ENCODE assay signal across 8 mouse cellular contexts in genomic region chr9:20694721-20695235, GRCm38 (mm10). TPM values are rescaled to one million over a fixed set of nuclear protein-coding genes. Genes with fewer than 3 reads are reported as not detected.
DNase-seq lines count a peak whose midpoint lies in the region; ATAC-seq and TF ChIP-seq lines count a peak whose summit lies in the region.

No protein-coding gene starts in this region.

- TF ChIP-seq CTCF in midbrain, postnatal 0 days (IDR thresholded peaks at IDR 0.05): no peak
- no peak for TF ChIP-seq CTCF in thymus, adult 2 months (IDR thresholded peaks at IDR 0.05; ENCODE audit: borderline replicate concordance, control insufficient read depth, extremely low read depth, insufficient read depth, low read length, poor library complexity)

- H3K4me3 ChIP-seq in kidney, embryonic 14.5 days (ENCODE audit: low read length): peak overlapping the region; percentile 34
- peak overlapping the region; percentile 48 for H3K4me3 ChIP-seq in embryonic facial prominence, embryonic 10.5 days
- H3K4me3 ChIP-seq in hindbrain, embryonic 16.5 days (ENCODE audit: low read length): peak overlapping the region; percentile 15
- H3K4me3 ChIP-seq in midbrain, postnatal 0 days (ENCODE audit: low read depth, low read length): no peak overlapping the region
- no peak overlapping the region for H3K4me3 ChIP-seq in thymus, adult 2 months (ENCODE audit: control insufficient read depth, insufficient read depth, low read length)

- ATAC-seq in kidney, embryonic 14.5 days (ENCODE audit: low FRiP score, low TSS enrichment): no peak
- ATAC-seq in hindbrain, embryonic 16.5 days: peak; percentile 34
- no peak for ATAC-seq in midbrain, postnatal 0 days (ENCODE audit: low FRiP score)
- no peak for ATAC-seq in monocyte, adult 5-6 weeks (replicated peaks; ENCODE audit: insufficient number of reproducible peaks, low FRiP score, low TSS enrichment, poor library complexity, severe bottlenecking)

- H3K36me3 ChIP-seq in kidney, embryonic 14.5 days (ENCODE audit: control insufficient read depth, insufficient read depth, low read length): no peaks in the 10 kb centered on the region
- H3K36me3 ChIP-seq in embryonic facial prominence, embryonic 10.5 days (replicated peaks): no peaks in the 10 kb centered on the region
- no peaks in the 10 kb centered on the region for H3K36me3 ChIP-seq in hindbrain, embryonic 16.5 days (ENCODE audit: control insufficient read depth, insufficient read depth, low read length)
- H3K36me3 ChIP-seq in midbrain, postnatal 0 days (ENCODE audit: insufficient read depth, low read length): no peaks in the 10 kb centered on the region
- no peaks in the 10 kb centered on the region for H3K36me3 ChIP-seq in thymus, adult 2 months (ENCODE audit: control insufficient read depth, insufficient read depth, low read length)

- no peak overlapping the region for H3K27ac ChIP-seq in kidney, embryonic 14.5 days (ENCODE audit: low read depth, low read length)
- peak overlapping the region; percentile 19 for H3K27ac ChIP-seq in embryonic facial prominence, embryonic 10.5 days (replicated peaks)
- peak overlapping the region; percentile 9 for H3K27ac ChIP-seq in hindbrain, embryonic 16.5 days (ENCODE audit: low read depth, low read length)
- no peak overlapping the region for H3K27ac ChIP-seq in midbrain, postnatal 0 days (ENCODE audit: low read depth, low read length)
- no peak overlapping the region for H3K27ac ChIP-seq in thymus, adult 2 months (ENCODE audit: control insufficient read depth, insufficient read depth, low read length)

- peak overlapping the region; percentile 60 for H3K4me2 ChIP-seq in kidney, embryonic 14.5 days (replicated peaks; ENCODE audit: low read depth, low read length)
- peak overlapping the region; percentile 49 for H3K4me2 ChIP-seq in hindbrain, embryonic 16.5 days (ENCODE audit: low read length)
- peak overlapping the region; percentile 37 for H3K4me2 ChIP-seq in midbrain, postnatal 0 days (ENCODE audit: low read depth, low read length, poor library complexity, severe bottlenecking)

- H3K9ac ChIP-seq in kidney, embryonic 14.5 days (ENCODE audit: low read depth, low read length): peak overlapping the region; percentile 45
- peak overlapping the region; percentile 41 for H3K9ac ChIP-seq in hindbrain, embryonic 16.5 days (ENCODE audit: low read depth, low read length)
- peak overlapping the region; percentile 8; the same call in 1 of the 2 replicates for H3K9ac ChIP-seq in midbrain, postnatal 0 days (replicated peaks; ENCODE audit: low read length, poor library complexity, severe bottlenecking)

- H3K9me3 ChIP-seq in kidney, embryonic 14.5 days (ENCODE audit: control insufficient read depth, low read length): no peaks in the 10 kb centered on the region
- H3K9me3 ChIP-seq in embryonic facial prominence, embryonic 10.5 days: no peaks in the 10 kb centered on the region
- H3K9me3 ChIP-seq in hindbrain, embryonic 16.5 days (ENCODE audit: control insufficient read depth, low read length): no peaks in the 10 kb centered on the region
- H3K9me3 ChIP-seq in midbrain, postnatal 0 days (ENCODE audit: low read length): no peaks in the 10 kb centered on the region

- no peak for TF ChIP-seq POLR2A in thymus, adult 2 months (IDR thresholded peaks at IDR 0.05; ENCODE audit: control insufficient read depth, extremely low read depth, insufficient read depth, low read length, poor library complexity)

- H3K4me1 ChIP-seq in kidney, embryonic 14.5 days (ENCODE audit: control insufficient read depth, insufficient read depth, low read length): peaks cover 11% of the 10 kb centered on the region
- peaks cover 41% of the 10 kb centered on the region for H3K4me1 ChIP-seq in embryonic facial prominence, embryonic 10.5 days
- H3K4me1 ChIP-seq in hindbrain, embryonic 16.5 days (ENCODE audit: control insufficient read depth, insufficient read depth, low read depth, low read length): peaks cover 17% of the 10 kb centered on the region
- H3K4me1 ChIP-seq in midbrain, postnatal 0 days (ENCODE audit: insufficient read depth, low read length): no peaks in the 10 kb centered on the region; the same call in 1 of the 2 replicates
- no peaks in the 10 kb centered on the region for H3K4me1 ChIP-seq in thymus, adult 2 months (replicated peaks; ENCODE audit: control insufficient read depth, insufficient read depth, low read length)

- WGBS in kidney, embryonic 14.5 days: 4% methylated on average over 25 of the region's 25 CpGs
- WGBS in embryonic facial prominence, embryonic 10.5 days: 3% methylated on average over 25 of the region's 25 CpGs
- WGBS in hindbrain, embryonic 16.5 days: 3% methylated on average over 25 of the region's 25 CpGs
- WGBS in midbrain, postnatal 0 days: 9% methylated on average over 25 of the region's 25 CpGs
- 15% methylated on average over 25 of the region's 25 CpGs for WGBS in thymus, adult 2 months

- H3K27me3 ChIP-seq in kidney, embryonic 14.5 days (ENCODE audit: control insufficient read depth, insufficient read depth, low read length): peaks cover 14% of the 10 kb centered on the region
- H3K27me3 ChIP-seq in embryonic facial prominence, embryonic 10.5 days (replicated peaks; ENCODE audit: low read depth, poor library complexity, severe bottlenecking): peaks cover 50% of the 10 kb centered on the region
- no peaks in the 10 kb centered on the region for H3K27me3 ChIP-seq in hindbrain, embryonic 16.5 days (replicated peaks; ENCODE audit: control insufficient read depth, insufficient read depth, low read length)
- H3K27me3 ChIP-seq in midbrain, postnatal 0 days (ENCODE audit: insufficient read depth, low read length): no peaks in the 10 kb centered on the region
- H3K27me3 ChIP-seq in thymus, adult 2 months (ENCODE audit: control insufficient read depth, insufficient read depth, low read length): peaks cover 5% of the 10 kb centered on the region; the same call in 1 of the 2 replicates

- no peak for DNase-seq in kidney, postnatal 25 days
- DNase-seq in embryonic facial prominence, embryonic 10.5 days (ENCODE audit: low spot score): peak; percentile 34
- no peak for DNase-seq in midbrain, postnatal 0 days (ENCODE audit: low spot score)
- DNase-seq in urinary bladder, postnatal 36 days (ENCODE audit: low spot score in 2 of 2): no peak
- DNase-seq in thymus, adult 2 months: no peak

RNA-seq across cellular contexts. Expression of gene Pin1, which starts 42.9 kb away (rescaled TPM):
- 57.9 and 70.0 TPM in 2 replicates for polyA plus RNA-seq in kidney, embryonic 14.5 days (2014; fragmentation: Nextera tagmentation; extraction: Ambion mirVana)
- polyA plus RNA-seq in embryonic facial prominence, embryonic 10.5 days (2016; fragmentation: Nextera tagmentation; extraction: Ambion mirVana): 82.2 and 87.9 TPM in 2 replicates
- polyA plus RNA-seq in hindbrain, embryonic 16.5 days (2015; fragmentation: Nextera tagmentation; extraction: Ambion mirVana): 70.6 and 76.1 TPM in 2 replicates
- 31.9 and 32.0 TPM in 2 replicates for total RNA-seq in midbrain, postnatal 0 days (2014; rRNA removed)
- 60.3 and 67.1 TPM in 2 replicates for polyA plus RNA-seq in midbrain, postnatal 0 days (2015; fragmentation: Nextera tagmentation; extraction: Ambion mirVana)
- polyA plus RNA-seq in thymus, adult 2 months (2012; rRNA removed): 36.8 and 37.2 TPM in 2 replicates
- 7.1 to 11.7 TPM (median 8.4 TPM) in 3 replicates for total RNA-seq in monocyte, adult 5-6 weeks (2017)

RNA-seq across cellular contexts. Expression of gene Fbxl12, which starts 50.2 kb away (rescaled TPM):
- 14.6 and 16.8 TPM in 2 replicates for polyA plus RNA-seq in kidney, embryonic 14.5 days (2014; fragmentation: Nextera tagmentation; extraction: Ambion mirVana)
- 18.7 and 18.9 TPM in 2 replicates for polyA plus RNA-seq in embryonic facial prominence, embryonic 10.5 days (2016; fragmentation: Nextera tagmentation; extraction: Ambion mirVana)
- 14.6 and 15.6 TPM in 2 replicates for polyA plus RNA-seq in hindbrain, embryonic 16.5 days (2015; fragmentation: Nextera tagmentation; extraction: Ambion mirVana)
- total RNA-seq in midbrain, postnatal 0 days (2014; rRNA removed): 17.6 and 25.3 TPM in 2 replicates
- polyA plus RNA-seq in midbrain, postnatal 0 days (2015; fragmentation: Nextera tagmentation; extraction: Ambion mirVana): 12.9 and 13.6 TPM in 2 replicates
- polyA plus RNA-seq in thymus, adult 2 months (2012; rRNA removed): 560 and 583 TPM in 2 replicates
- 12.6 to 30.1 TPM (median 19.3 TPM) in 3 replicates for total RNA-seq in monocyte, adult 5-6 weeks (2017)

RNA-seq across cellular contexts. Expression of gene Olfm2, which starts 51.4 kb away (rescaled TPM):
- polyA plus RNA-seq in kidney, embryonic 14.5 days (2014; fragmentation: Nextera tagmentation; extraction: Ambion mirVana): 4.1 and 5.1 TPM in 2 replicates
- 13.1 and 20.1 TPM in 2 replicates for polyA plus RNA-seq in embryonic facial prominence, embryonic 10.5 days (2016; fragmentation: Nextera tagmentation; extraction: Ambion mirVana)
- polyA plus RNA-seq in hindbrain, embryonic 16.5 days (2015; fragmentation: Nextera tagmentation; extraction: Ambion mirVana): 250 and 269 TPM in 2 replicates
- 301 and 342 TPM in 2 replicates for total RNA-seq in midbrain, postnatal 0 days (2014; rRNA removed)
- 245 and 273 TPM in 2 replicates for polyA plus RNA-seq in midbrain, postnatal 0 days (2015; fragmentation: Nextera tagmentation; extraction: Ambion mirVana)
- polyA plus RNA-seq in thymus, adult 2 months (2012; rRNA removed): 0.51 and 0.93 TPM in 2 replicates
- total RNA-seq in monocyte, adult 5-6 weeks (2017): not detected in 3 replicates

RNA-seq across cellular contexts. Expression of gene Ubl5, which starts 52.1 kb away (rescaled TPM):
- polyA plus RNA-seq in kidney, embryonic 14.5 days (2014; fragmentation: Nextera tagmentation; extraction: Ambion mirVana): 375 and 531 TPM in 2 replicates
- polyA plus RNA-seq in embryonic facial prominence, embryonic 10.5 days (2016; fragmentation: Nextera tagmentation; extraction: Ambion mirVana): 356 and 365 TPM in 2 replicates
- 428 and 459 TPM in 2 replicates for polyA plus RNA-seq in hindbrain, embryonic 16.5 days (2015; fragmentation: Nextera tagmentation; extraction: Ambion mirVana)
- 213 and 253 TPM in 2 replicates for total RNA-seq in midbrain, postnatal 0 days (2014; rRNA removed)
- polyA plus RNA-seq in midbrain, postnatal 0 days (2015; fragmentation: Nextera tagmentation; extraction: Ambion mirVana): 498 and 531 TPM in 2 replicates
- 189 and 207 TPM in 2 replicates for polyA plus RNA-seq in thymus, adult 2 months (2012; rRNA removed)
- 124 to 185 TPM (median 175 TPM) in 3 replicates for total RNA-seq in monocyte, adult 5-6 weeks (2017)

Comparison
In these comparisons a context has a peak if more than half of its experiments do, and no peak if none do; other contexts are left out.
1. H3K27ac ChIP-seq: peak in embryonic facial prominence, embryonic 10.5 days (single experiment) and hindbrain, embryonic 16.5 days (single experiment); none in kidney, embryonic 14.5 days (single experiment), midbrain, postnatal 0 days (single experiment) and thymus, adult 2 months (single experiment).
2. H3K4me3 ChIP-seq: peak in kidney, embryonic 14.5 days (single experiment), embryonic facial prominence, embryonic 10.5 days (single experiment) and hindbrain, embryonic 16.5 days (single experiment); none in midbrain, postnatal 0 days (single experiment) and thymus, adult 2 months (single experiment).
3. RNA of gene Fbxl12, which starts 50.2 kb away (polyA plus RNA-seq): 560 to 583 TPM in thymus, adult 2 months; 18.7 to 18.9 TPM in embryonic facial prominence, embryonic 10.5 days, 14.6 to 15.6 TPM in hindbrain, embryonic 16.5 days, 14.6 to 16.8 TPM in kidney, embryonic 14.5 days and 12.9 to 13.6 TPM in midbrain, postnatal 0 days; every median in the first group is over 10 times any median in the second.
4. RNA of gene Olfm2, which starts 51.4 kb away (polyA plus RNA-seq): 250 to 269 TPM in hindbrain, embryonic 16.5 days and 245 to 273 TPM in midbrain, postnatal 0 days; 13.1 to 20.1 TPM in embryonic facial prominence, embryonic 10.5 days, 4.1 to 5.1 TPM in kidney, embryonic 14.5 days and 0.51 to 0.93 TPM in thymus, adult 2 months; every median in the first group is over 10 times any median in the second.
5. Peak in every context shown above with its lines, with median percentiles within 50 percentile points of each other: H3K4me2 ChIP-seq and H3K9ac ChIP-seq.